Mouse (Mus musculus) MEL (cell line): ENCODE data around the gene Zfp651. TPM values are rescaled to one million over a fixed set of nuclear protein-coding genes. Genes with fewer than 3 reads are reported as not detected.

Source experiments
- DNase-seq: peaks from one replicate; pipeline ENCODE4 v3.0.0; 2011; ENCODE audit warnings: low read depth, low spot score
- H3K27ac ChIP-seq: 2 replicates; pipeline ENCODE4 v1.5.1; 2012; ENCODE audit warnings: low read depth, mild to moderate bottlenecking, control low read depth, low read length, moderate library complexity; ENCODE audit not compliant: control insufficient read depth
- H3K27me3 ChIP-seq, 2 experiments: fragments of 150-350 bp in 1 of 2; sonication (generic) in 1 of 2; 2 replicates each; pipeline ENCODE4 v1.6.1; 2012; ENCODE audit warnings: low read length in 2 of 2, mild to moderate bottlenecking in 2 of 2, improper control_type of control experiment in 1 of 2, moderate library complexity in 1 of 2; ENCODE audit not compliant: insufficient read depth in 2 of 2, control insufficient read depth in 1 of 2
- H3K36me3 ChIP-seq, 2 experiments: 2 replicates each; pipeline ENCODE4 v1.6.1; 2012 to 2014; ENCODE audit warnings: low read length in 2 of 2, improper control_type of control experiment in 1 of 2, inconsistent platforms in 1 of 2, mild to moderate bottlenecking in 1 of 2; ENCODE audit not compliant: insufficient read depth in 2 of 2, control insufficient read depth in 1 of 2
- H3K4me1 ChIP-seq, 2 experiments: fragments of 150-350 bp in 1 of 2; sonication (generic) in 1 of 2; 2 replicates each; pipeline ENCODE4 v1.6.1; 2012; ENCODE audit warnings: low read length in 2 of 2, improper control_type of control experiment in 1 of 2, mild to moderate bottlenecking in 1 of 2; ENCODE audit not compliant: insufficient read depth in 2 of 2, control insufficient read depth in 1 of 2
- H3K4me3 ChIP-seq, 2 experiments: fragments of 150-350 bp in 1 of 2; sonication (generic) in 1 of 2; 2 replicates each; pipeline ENCODE4 v1.5.1; 2012; ENCODE audit warnings: low read depth in 2 of 2, low read length in 2 of 2, mild to moderate bottlenecking in 2 of 2, moderate library complexity in 2 of 2, control low read depth in 1 of 2, improper control_type of control experiment in 1 of 2; ENCODE audit not compliant: control insufficient read depth in 1 of 2, insufficient read depth in 1 of 2
- H3K79me2 ChIP-seq: 2 replicates; pipeline ENCODE4 v1.6.1; 2012; ENCODE audit warnings: mild to moderate bottlenecking, low read length, moderate library complexity; ENCODE audit not compliant: control insufficient read depth, poor library complexity, insufficient read depth
- H3K9ac ChIP-seq: 2 replicates; pipeline ENCODE4 v1.6.1; 2012; ENCODE audit warnings: low read depth, mild to moderate bottlenecking, control low read depth, low read length, moderate library complexity; ENCODE audit not compliant: control insufficient read depth, poor library complexity, severe bottlenecking
- H3K9me3 ChIP-seq: fragments of 150-350 bp; sonication (generic); replicated peaks from 2 replicates; pipeline ENCODE4 v1.6.1; 2012; ENCODE audit warnings: mild to moderate bottlenecking, low read length, improper control_type of control experiment, moderate library complexity; ENCODE audit not compliant: insufficient read depth
- CHD1 ChIP-seq: IDR thresholded peaks from 2 replicates; pipeline ENCODE4 v1.6.1; 2012; ENCODE audit warnings: low read depth, mild to moderate bottlenecking, inconsistent platforms, low read length, improper control_type of control experiment
- CTCF ChIP-seq, 3 experiments: IDR thresholded peaks in 2 of 3; conservative IDR thresholded peaks in 1 of 3; 2 replicates each; pipeline ENCODE4 v1.5.1; 2011 to 2012; ENCODE audit warnings: low read length in 3 of 3, low read depth in 2 of 3, mild to moderate bottlenecking in 2 of 3, improper control_type of control experiment in 1 of 3, inconsistent platforms in 1 of 3, mixed read lengths in 1 of 3, moderate library complexity in 1 of 3; ENCODE audit not compliant: control insufficient read depth in 1 of 3, insufficient read depth in 1 of 3, poor library complexity in 1 of 3, severe bottlenecking in 1 of 3
- E2F4 ChIP-seq: IDR thresholded peaks from 2 replicates; pipeline ENCODE4 v1.6.1; 2011; ENCODE audit warnings: low read depth, low read length, improper control_type of control experiment, borderline replicate concordance
- ELF1 ChIP-seq: IDR thresholded peaks from 2 replicates; pipeline ENCODE4 v1.6.1; 2014; ENCODE audit warnings: low read depth, mild to moderate bottlenecking, inconsistent platforms, low read length, improper control_type of control experiment, moderate library complexity
- EP300 ChIP-seq, 2 experiments: IDR thresholded peaks; 2 replicates each; pipeline ENCODE4 v1.6.1; 2011; ENCODE audit warnings: improper control_type of control experiment in 2 of 2, low read length in 2 of 2, low read depth in 1 of 2, mild to moderate bottlenecking in 1 of 2
- ETS1 ChIP-seq: IDR thresholded peaks from 2 replicates; pipeline ENCODE4 v1.6.1; 2012; ENCODE audit warnings: low read depth, mild to moderate bottlenecking, inconsistent platforms, low read length, improper control_type of control experiment, moderate library complexity
- GATA1 ChIP-seq: IDR thresholded peaks from 2 replicates; pipeline ENCODE4 v1.6.1; 2011; ENCODE audit warnings: low read depth, low read length, improper control_type of control experiment
- JUND ChIP-seq: IDR thresholded peaks from 2 replicates; pipeline ENCODE4 v1.6.1; 2011; ENCODE audit warnings: low read depth, mild to moderate bottlenecking, improper control_type of control experiment, low read length
- MAFK ChIP-seq: IDR thresholded peaks from 2 replicates; pipeline ENCODE4 v1.6.1; 2011; ENCODE audit warnings: low read depth, mild to moderate bottlenecking, low read length, improper control_type of control experiment, borderline replicate concordance
- MAX ChIP-seq: IDR thresholded peaks from 2 replicates; pipeline ENCODE4 v1.6.1; 2011; ENCODE audit warnings: low read length, improper control_type of control experiment
- MAZ ChIP-seq: IDR thresholded peaks from 2 replicates; pipeline ENCODE4 v1.6.1; 2012; ENCODE audit warnings: low read depth, mild to moderate bottlenecking, inconsistent platforms, low read length, improper control_type of control experiment
- MXI1 ChIP-seq: IDR thresholded peaks from 2 replicates; pipeline ENCODE4 v1.6.1; 2011; ENCODE audit warnings: mild to moderate bottlenecking, low read depth, low read length, improper control_type of control experiment
- MYC ChIP-seq: IDR thresholded peaks from 2 replicates; pipeline ENCODE4 v1.6.1; 2011; ENCODE audit warnings: low read depth, mild to moderate bottlenecking, low read length, improper control_type of control experiment, moderate library complexity
- NELFE ChIP-seq: IDR thresholded peaks from 2 replicates; pipeline ENCODE4 v1.6.1; 2011; ENCODE audit warnings: low read depth, low read length, improper control_type of control experiment
- POLR2A ChIP-seq, 2 experiments: IDR thresholded peaks; 2 replicates each; pipeline ENCODE4 v1.6.1; 2011 to 2012; ENCODE audit warnings: low read length in 2 of 2, mild to moderate bottlenecking in 2 of 2, control low read depth in 1 of 2, improper control_type of control experiment in 1 of 2, low read depth in 1 of 2, moderate library complexity in 1 of 2; ENCODE audit not compliant: control insufficient read depth in 1 of 2, insufficient read depth in 1 of 2, poor library complexity in 1 of 2
- POLR2AphosphoS5 ChIP-seq: IDR thresholded peaks from 2 replicates; pipeline ENCODE4 v1.6.1; 2012; ENCODE audit warnings: low read depth, borderline replicate concordance, mild to moderate bottlenecking, inconsistent platforms, low read length, moderate library complexity, mixed read lengths
- RAD21 ChIP-seq: IDR thresholded peaks from 2 replicates; pipeline ENCODE4 v1.6.1; 2011; ENCODE audit warnings: mild to moderate bottlenecking, low read depth, low read length, improper control_type of control experiment
- SMC3 ChIP-seq: IDR thresholded peaks from 2 replicates; pipeline ENCODE4 v1.6.1; 2011; ENCODE audit warnings: low read depth, low read length, improper control_type of control experiment
- TCF12 ChIP-seq: IDR thresholded peaks from 2 replicates; pipeline ENCODE4 v1.6.1; 2014; ENCODE audit warnings: low read depth, mild to moderate bottlenecking, inconsistent platforms, low read length, improper control_type of control experiment, moderate library complexity
- UBTF ChIP-seq: IDR thresholded peaks from 2 replicates; pipeline ENCODE4 v1.6.1; 2012; ENCODE audit warnings: low read depth, mild to moderate bottlenecking, inconsistent platforms, low read length, improper control_type of control experiment, moderate library complexity, borderline replicate concordance; ENCODE audit not compliant: insufficient read depth
- ZKSCAN1 ChIP-seq: IDR thresholded peaks from 2 replicates; pipeline ENCODE4 v1.6.1; 2012; ENCODE audit warnings: low read depth, mild to moderate bottlenecking, inconsistent platforms, low read length, improper control_type of control experiment, moderate library complexity
- polyA plus RNA-seq, 2 experiments: library from polyadenylated mRNA; stranded (reverse) in 1 of 2; unstranded in 1 of 2; fragments of >175 nt in 1 of 2; fragments of >200 nt in 1 of 2; gene quantifications; 2 replicates each; pipeline versions ENCODE4 v1.2.1 to v1.2.4; 2012; ENCODE audit warnings: low replicate concordance in 2 of 2, low read depth in 1 of 2; ENCODE audit not compliant: insufficient read length in 2 of 2, insufficient read depth in 1 of 2, missing spikeins in 1 of 2
- total RNA-seq: library from RNA; depleted of rRNA; stranded (reverse); fragments of 300-350 nt; gene quantifications from 2 replicates; pipeline ENCODE4 v1.2.3, GENCODE M21; 2012

The Zfp651 gene
- total and polyA plus RNA-seq, 3 experiments = 0.07 to 0.12 TPM; not detected in 1

GRCm38 (mm10) chr9:121791206-121791605 is 32.1 kb downstream of the Zfp651 start:
- no peak overlapping the region for H3K4me3 ChIP-seq
- no peaks in the 10 kb centered on the region for H3K79me2 ChIP-seq
- no peaks in the 10 kb centered on the region for H3K27me3 ChIP-seq
- H3K9ac ChIP-seq = no peak overlapping the region
- H3K36me3 ChIP-seq = no peaks in the 10 kb centered on the region
- H3K27ac ChIP-seq = no peak overlapping the region
- TF ChIP-seq GATA1 = no peak
- TF ChIP-seq EP300 (IDR thresholded peaks at IDR 0.05; ENCODE audit: low read depth in 1 of 2, low read length in 2 of 2) = no peak
- no peak for TF ChIP-seq CTCF (IDR thresholded peaks at IDR 0.05 in 2 of 3, conservative IDR thresholded peaks at IDR 0.05 in 1 of 3; ENCODE audit: control insufficient read depth in 1 of 3, insufficient read depth in 1 of 3, low read depth in 2 of 3, low read length in 3 of 3, poor library complexity in 1 of 3, severe bottlenecking in 1 of 3)
- TF ChIP-seq E2F4 = no peak
- no peak for TF ChIP-seq UBTF
- no peak for TF ChIP-seq ELF1
- no peak for TF ChIP-seq ETS1
- TF ChIP-seq POLR2A (IDR thresholded peaks at IDR 0.05; ENCODE audit: control insufficient read depth in 1 of 2, insufficient read depth in 1 of 2, low read depth in 1 of 2, low read length in 2 of 2, poor library complexity in 1 of 2) = no peak
- TF ChIP-seq, all 39 proteins: peak for 0
- peak; percentile 36 for DNase-seq
- Histone ChIP-seq H3K4me1 (no peaks in the 10 kb centered on the region), H3K9me3 (no peaks in the 10 kb centered on the region)

- no peak within 1 kb of the TSS for H3K9ac ChIP-seq
- H3K36me3 ChIP-seq = no peaks in the 10 kb centered on the region
- H3K4me1 ChIP-seq = no peaks in the 10 kb centered on the region
- H3K27ac ChIP-seq = no peak within 1 kb of the TSS
- H3K27me3 ChIP-seq = no peaks in the 10 kb centered on the region
- no peaks in the 10 kb centered on the region for H3K79me2 ChIP-seq
- H3K4me3 ChIP-seq = no peak within 1 kb of the TSS
- TF ChIP-seq MXI1 (no peak), ZKSCAN1 (no peak), NELFE (no peak), RAD21 (no peak), MAZ (no peak), TCF12 (no peak), MAX (no peak), MAFK (no peak), POLR2AphosphoS5 (no peak), SMC3 (no peak), JUND (no peak), CHD1 (no peak), MYC (no peak)
- TF ChIP-seq, all 39 proteins: peak for 0
- no peak for DNase-seq
- H3K9me3 ChIP-seq = no peaks in the 10 kb centered on the region
Observed at GRCm38 (mm10) chr9:121791757-121792521, 32.8 kb downstream of the Zfp651 start, which contains the start of gene Hhatl. Gene Hhatl (minus strand): TSS chr9:121792507.
